Mouse (Mus musculus): ENCODE data around the gene Gm266.
A peak's percentile ranks its signal among the peaks of the same experiment; 100 is the strongest.

DNA sequence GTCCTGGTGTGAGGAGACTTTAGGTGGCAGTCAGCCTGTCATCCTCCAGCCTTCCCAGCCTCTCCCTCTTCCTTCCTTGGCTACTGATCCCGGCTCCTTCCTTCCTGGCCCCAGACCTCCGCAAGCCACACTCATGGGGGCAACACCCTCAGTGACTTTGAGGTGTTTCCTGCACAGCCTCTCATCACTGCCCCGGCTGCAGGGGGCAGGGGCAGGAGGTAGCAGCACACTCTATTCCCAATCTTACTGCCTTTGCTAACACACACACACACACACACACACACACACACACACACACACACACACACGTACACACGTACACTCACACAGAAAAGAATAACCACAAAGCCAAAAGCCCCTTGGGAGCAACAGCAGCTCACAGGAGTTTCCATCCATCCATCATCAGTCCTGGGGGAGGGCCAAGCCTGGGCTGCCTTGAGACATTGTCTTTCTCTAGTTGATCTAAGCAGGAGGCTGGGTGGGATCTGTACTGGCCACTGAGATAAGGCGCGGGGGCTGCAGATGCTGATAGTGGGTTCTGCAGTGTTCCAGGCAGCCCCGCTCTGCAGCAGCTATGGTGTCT lies 50.8 kb downstream of the Gm266 start:
- no peak for TF ChIP-seq ZMIZ1 (IDR thresholded peaks at IDR 0.05; ENCODE audit: low read depth, low read length)
- TF ChIP-seq POLR2AphosphoS2 (IDR thresholded peaks at IDR 0.05; ENCODE audit: low read depth, low read length), result no peak
- TF ChIP-seq CTCF (conservative IDR thresholded peaks at IDR 0.05 in 1 of 2, IDR thresholded peaks at IDR 0.05 in 1 of 2; ENCODE audit: low read depth in 2 of 2, low read length in 2 of 2), result no peak
- TF ChIP-seq USF2 (conservative IDR thresholded peaks at IDR 0.05; ENCODE audit: low read depth, low read length), result no peak
- TF ChIP-seq MAX (IDR thresholded peaks at IDR 0.05; ENCODE audit: low read length), result no peak
- 0 out of 2 replicates have a peak, but pooled peaks have one; percentile 52 for TF ChIP-seq KAT2A (IDR thresholded peaks at IDR 0.05; ENCODE audit: insufficient replicate concordance, low read length)
- no peak for TF ChIP-seq POLR2A (IDR thresholded peaks at IDR 0.05; ENCODE audit: low read depth, low read length)
- peak; percentile 75 for TF ChIP-seq ETS1 (conservative IDR thresholded peaks at IDR 0.05; ENCODE audit: low read depth, low read length)
- TF ChIP-seq NELFE (IDR thresholded peaks at IDR 0.05; ENCODE audit: low read depth, low read length), result no peak
